Mouse (Mus musculus): Measurements from ENCODE around the gene Kpna7. TPM values are rescaled to one million over a fixed set of nuclear protein-coding genes. Genes with fewer than 3 reads are reported as not detected.
"Not testable (repeated sequence)": the region's sequence is repeated elsewhere in the genome, so short reads cannot be mapped to it uniquely, and the experiment has no call there.

Kpna7 gene
- polyA plus RNA-seq, 1 experiment from 2014 or later = not detected

DNA sequence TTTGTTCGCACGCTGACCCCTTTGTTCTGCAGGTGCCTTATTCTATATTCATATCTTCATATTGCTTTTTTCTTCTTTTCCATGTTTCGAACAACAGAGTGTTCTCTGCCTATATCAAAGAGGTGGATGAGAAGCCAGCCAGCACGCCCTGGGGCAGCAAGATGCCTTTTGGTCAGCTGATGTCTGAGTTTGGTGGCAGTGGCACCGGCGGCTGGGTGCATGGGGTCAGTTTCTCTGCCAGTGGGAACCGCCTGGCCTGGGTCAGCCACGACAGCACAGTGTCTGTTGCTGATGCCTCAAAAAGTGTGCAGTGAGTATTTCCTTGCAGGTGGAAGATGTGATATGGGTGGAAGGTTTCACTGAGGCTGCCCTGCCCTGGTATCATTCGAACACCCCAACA is 17.1 kb upstream of the Kpna7 start:
- Histone ChIP-seq H3K4me3 (no peak overlapping the region), H3K9me3 (no peaks in the 10 kb centered on the region), H3K36me3 (peaks cover 94% of the 10 kb centered on the region), H3K4me1 (no peaks in the 10 kb centered on the region), H3K27ac (no peak overlapping the region), H3K4me2 (replicated peaks) (no peak overlapping the region), H3K9ac (no peak overlapping the region), H3K27me3 (replicated peaks) (no peaks in the 10 kb centered on the region)
- no peak for ATAC-seq (ENCODE audit: low FRiP score, low read depth)
- WGBS = 95% methylated on average over 9 of the region's 9 CpGs

- Histone ChIP-seq H3K27me3 (replicated peaks) (no peaks in the 10 kb centered on the region), H3K9ac (no peak overlapping the region), H3K27ac (no peak overlapping the region), H3K9me3 (no peaks in the 10 kb centered on the region), H3K4me1 (no peaks in the 10 kb centered on the region), H3K36me3 (peaks cover 92% of the 10 kb centered on the region), H3K4me3 (no peak overlapping the region), H3K4me2 (replicated peaks) (no peak overlapping the region)
- 92% methylated on average over 10 of the region's 10 CpGs for WGBS
- ATAC-seq (ENCODE audit: low FRiP score, low read depth) = no peak
Observed at GRCm38 (mm10) chr5:145098340-145098821, 14.6 kb upstream of the Kpna7 start.

GRCm38 (mm10) chr5:145096195-145096594 is 12.4 kb upstream of the Kpna7 start:
- H3K4me2 ChIP-seq (replicated peaks) = no peak overlapping the region
- no peak for ATAC-seq (ENCODE audit: low FRiP score, low read depth)
- no peaks in the 10 kb centered on the region for H3K9me3 ChIP-seq
- H3K27me3 ChIP-seq (replicated peaks) = no peaks in the 10 kb centered on the region
- 88% methylated on average over 4 of the region's 4 CpGs for WGBS
- no peaks in the 10 kb centered on the region for H3K4me1 ChIP-seq
- H3K4me3 ChIP-seq = no peak overlapping the region
- H3K36me3 ChIP-seq = peaks cover 89% of the 10 kb centered on the region
- H3K27ac ChIP-seq = no peak overlapping the region
- no peak overlapping the region for H3K9ac ChIP-seq

GRCm38 (mm10) chr5:145089878-145090277 is 6.0 kb upstream of the Kpna7 start:
- Histone ChIP-seq H3K27me3 (replicated peaks) (no peaks in the 10 kb centered on the region), H3K9ac (no peak overlapping the region), H3K4me2 (replicated peaks) (no peak overlapping the region), H3K27ac (no peak overlapping the region), H3K4me1 (peaks cover 3% of the 10 kb centered on the region; the same call in 1 of the 2 replicates), H3K4me3 (no peak overlapping the region), H3K36me3 (peaks cover 42% of the 10 kb centered on the region), H3K9me3 (no peaks in the 10 kb centered on the region)
- 98% methylated on average over 3 of the region's 3 CpGs for WGBS
- no peak for ATAC-seq (ENCODE audit: low FRiP score, low read depth)

GRCm38 (mm10) chr5:145088186-145088585 is 4.4 kb upstream of the Kpna7 start:
- Histone ChIP-seq H3K4me2 (replicated peaks) (no peak overlapping the region), H3K27ac (no peak overlapping the region), H3K27me3 (replicated peaks) (no peaks in the 10 kb centered on the region), H3K36me3 (peaks cover 28% of the 10 kb centered on the region), H3K9ac (no peak overlapping the region), H3K9me3 (no peaks in the 10 kb centered on the region), H3K4me1 (peaks cover 11% of the 10 kb centered on the region), H3K4me3 (no peak overlapping the region)
- no peak for ATAC-seq (ENCODE audit: low FRiP score, low read depth)
- WGBS = 97% methylated on average over 2 of the region's 2 CpGs

GRCm38 (mm10) chr5:145084822-145085221 is 992 bp upstream of the Kpna7 start:
- Histone ChIP-seq H3K27ac (no peak overlapping the region), H3K36me3 (peaks cover 8% of the 10 kb centered on the region; the same call in 1 of the 2 replicates), H3K4me1 (peaks cover 11% of the 10 kb centered on the region), H3K9me3 (no peaks in the 10 kb centered on the region), H3K4me2 (replicated peaks) (peak overlapping the region; percentile 85), H3K27me3 (replicated peaks) (no peaks in the 10 kb centered on the region), H3K9ac (peak overlapping the region; percentile 90; the same call in 1 of the 2 replicates), H3K4me3 (peak overlapping the region; percentile 78)
- ATAC-seq (ENCODE audit: low FRiP score, low read depth) = no peak
- WGBS = 76% methylated on average over 2 of the region's 2 CpGs

DNA sequence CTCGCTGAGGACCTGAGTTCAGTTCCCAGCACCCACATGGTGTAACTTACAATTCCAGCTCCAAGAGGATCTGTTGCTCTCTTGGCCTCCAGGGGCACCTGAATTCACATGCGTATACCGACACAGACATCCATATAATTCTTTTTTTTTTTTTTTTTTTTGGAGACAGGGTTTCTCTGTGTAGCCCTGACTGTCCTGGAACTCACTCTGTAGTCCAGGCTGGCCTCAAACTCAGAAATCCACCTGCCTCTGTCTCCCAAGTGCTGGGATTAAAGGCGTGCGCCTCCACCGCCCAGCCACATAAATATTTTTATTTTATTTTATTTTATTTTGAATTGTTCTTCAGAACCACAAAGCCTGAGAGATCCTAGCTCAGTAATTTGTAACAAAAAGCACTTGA is 629 bp downstream of the Kpna7 start:
- peak overlapping the region; percentile 28 for H3K27ac ChIP-seq
- not testable (repeated sequence) for H3K27me3 ChIP-seq (replicated peaks); H3K9me3 ChIP-seq; H3K36me3 ChIP-seq
- ATAC-seq (ENCODE audit: low FRiP score, low read depth) = peak; percentile 42
- WGBS = 54% methylated on average over 6 of the region's 6 CpGs
- peaks cover 11% of the 10 kb centered on the region for H3K4me1 ChIP-seq
- peak overlapping the region; percentile 78 for H3K4me3 ChIP-seq
- H3K4me2 ChIP-seq (replicated peaks) = peak overlapping the region; percentile 85
- H3K9ac ChIP-seq = peak overlapping the region; percentile 27; the same call in 1 of the 2 replicates

DNA sequence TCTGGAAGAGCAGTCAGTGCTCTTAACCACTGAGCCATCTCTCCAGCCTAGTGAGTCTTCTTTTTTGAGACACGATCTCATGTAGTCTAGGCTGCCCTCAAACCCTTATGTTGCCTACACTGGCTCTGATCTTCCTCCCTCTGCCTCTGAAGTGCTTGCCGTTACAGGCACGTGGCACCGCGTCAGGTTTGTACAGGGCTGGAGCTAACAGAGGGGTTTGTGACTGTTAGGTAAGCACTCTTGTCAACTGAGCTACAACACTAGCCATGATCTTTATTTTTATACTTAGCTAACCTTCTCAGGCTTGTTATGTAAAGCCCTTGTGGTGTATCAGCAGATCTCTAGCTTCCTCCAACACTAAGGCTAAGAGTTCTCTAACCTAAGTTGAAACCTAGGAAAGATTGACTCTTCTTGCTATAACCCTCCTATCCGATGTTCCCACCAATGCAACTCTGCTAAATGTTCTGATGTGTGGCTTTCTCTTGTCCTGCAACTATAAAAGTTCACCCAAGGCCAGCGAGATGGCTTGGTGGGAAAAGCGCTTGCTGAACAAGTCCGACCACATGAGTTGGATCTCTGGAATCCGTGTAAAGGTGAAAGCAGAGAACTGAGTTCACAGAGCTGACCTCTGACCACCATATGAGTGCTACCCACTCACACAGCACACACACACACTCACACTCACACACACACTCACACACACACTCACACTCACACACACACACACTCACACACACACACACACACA is 1.8 kb downstream of the Kpna7 start:
- Histone ChIP-seq H3K36me3 (0 out of 2 replicates have a peak, but pooled peaks cover 4% of the 10 kb centered on the region), H3K4me1 (peaks cover 11% of the 10 kb centered on the region), H3K27me3 (replicated peaks) (no peaks in the 10 kb centered on the region), H3K27ac (no peak overlapping the region), H3K9me3 (no peaks in the 10 kb centered on the region), H3K9ac (no peak overlapping the region), H3K4me2 (replicated peaks) (no peak overlapping the region), H3K4me3 (no peak overlapping the region)
- 92% methylated on average over 10 of the region's 10 CpGs for WGBS
- no peak for ATAC-seq (ENCODE audit: low FRiP score, low read depth)

DNA sequence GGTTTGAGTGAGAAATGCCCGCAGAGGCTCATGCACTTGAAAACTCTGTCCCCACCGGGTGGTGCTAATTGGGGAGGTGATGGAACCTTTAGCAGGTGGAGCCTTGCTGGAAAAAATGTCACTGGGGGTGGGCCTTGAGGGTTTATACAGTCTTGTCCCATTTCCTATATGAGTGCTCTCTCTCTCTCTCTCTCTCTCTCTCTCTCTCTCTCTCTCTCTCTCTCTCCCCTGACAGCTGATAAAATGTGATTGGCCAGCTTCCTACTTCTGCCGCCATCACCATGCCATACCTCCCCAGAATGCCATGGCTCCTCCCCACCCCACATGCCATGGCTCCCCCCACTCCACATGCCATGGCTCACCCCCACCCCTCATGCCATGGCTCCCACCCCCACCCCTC is 8.7 kb downstream of the Kpna7 start:
- WGBS = 71% methylated on average over 3 of the region's 3 CpGs
- H3K9me3 ChIP-seq = no peaks in the 10 kb centered on the region
- no peak overlapping the region for H3K27ac ChIP-seq
- no peak overlapping the region for H3K4me2 ChIP-seq (replicated peaks)
- no peaks in the 10 kb centered on the region for H3K36me3 ChIP-seq
- no peaks in the 10 kb centered on the region for H3K27me3 ChIP-seq (replicated peaks)
- H3K9ac ChIP-seq = no peak overlapping the region
- no peak for ATAC-seq (ENCODE audit: low FRiP score, low read depth)
- H3K4me3 ChIP-seq = no peak overlapping the region
- H3K4me1 ChIP-seq = no peaks in the 10 kb centered on the region

DNA sequence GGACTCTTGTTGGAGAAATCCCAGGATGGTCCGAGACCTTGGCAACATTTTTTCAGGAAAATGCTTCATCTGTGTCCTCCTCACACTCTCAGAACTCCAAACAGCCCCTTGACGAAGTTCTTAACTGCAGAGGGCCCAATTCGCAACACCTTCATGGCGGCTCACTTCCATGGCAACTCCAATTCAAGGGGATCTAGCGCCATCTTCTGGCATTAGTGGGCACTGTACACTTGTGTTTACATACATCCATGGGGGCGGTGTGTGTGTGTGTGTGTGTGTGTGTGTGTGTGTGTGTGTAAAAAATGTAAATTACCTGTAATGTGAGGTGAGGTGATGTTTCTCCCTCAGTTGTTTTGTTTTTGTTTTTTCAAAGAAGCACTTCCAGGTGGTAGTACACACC is 12.5 kb downstream of the Kpna7 start:
- WGBS = 48% methylated on average over 6 of the region's 6 CpGs
- Histone ChIP-seq H3K9ac (no peak overlapping the region), H3K4me1 (no peaks in the 10 kb centered on the region), H3K9me3 (no peaks in the 10 kb centered on the region), H3K4me3 (no peak overlapping the region), H3K36me3 (no peaks in the 10 kb centered on the region), H3K27ac (no peak overlapping the region), H3K27me3 (replicated peaks) (no peaks in the 10 kb centered on the region), H3K4me2 (replicated peaks) (no peak overlapping the region)
- ATAC-seq (ENCODE audit: low FRiP score, low read depth) = no peak

DNA sequence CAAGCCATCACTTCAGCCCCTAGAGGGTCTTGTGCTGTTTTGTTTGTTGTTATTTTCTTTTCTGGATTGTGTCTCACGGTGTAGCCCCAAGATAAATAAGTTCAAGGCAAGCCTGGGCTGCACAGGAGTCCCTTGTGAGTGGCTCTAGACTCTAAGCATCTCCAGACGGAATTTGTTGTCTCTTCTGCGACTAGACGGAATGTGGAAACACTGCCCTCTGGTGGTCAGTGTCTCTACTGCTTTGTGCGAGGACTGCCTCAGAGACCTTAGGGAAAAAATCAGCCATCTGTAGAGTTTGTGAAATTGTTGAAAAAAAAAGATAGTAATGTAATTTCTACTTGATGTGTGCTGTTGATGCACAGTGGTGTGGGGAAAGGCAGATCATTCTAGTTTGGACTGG is 14.1 kb downstream of the Kpna7 start:
- Histone ChIP-seq H3K27me3 (replicated peaks) (no peaks in the 10 kb centered on the region), H3K9me3 (no peaks in the 10 kb centered on the region), H3K4me3 (no peak overlapping the region), H3K36me3 (no peaks in the 10 kb centered on the region), H3K9ac (no peak overlapping the region), H3K4me2 (replicated peaks) (no peak overlapping the region), H3K27ac (no peak overlapping the region), H3K4me1 (no peaks in the 10 kb centered on the region)
- under 1% methylated on average over 5 of the region's 5 CpGs for WGBS
- ATAC-seq (ENCODE audit: low FRiP score, low read depth) = no peak

GRCm38 (mm10) chr5:145068863-145069262 is 15.0 kb downstream of the Kpna7 start:
- no peak overlapping the region for H3K4me2 ChIP-seq (replicated peaks)
- H3K36me3 ChIP-seq = no peaks in the 10 kb centered on the region
- WGBS = 72% methylated on average over 3 of the region's 3 CpGs
- no peaks in the 10 kb centered on the region for H3K9me3 ChIP-seq
- H3K9ac ChIP-seq = no peak overlapping the region
- H3K4me3 ChIP-seq = no peak overlapping the region
- no peaks in the 10 kb centered on the region for H3K4me1 ChIP-seq
- no peaks in the 10 kb centered on the region for H3K27me3 ChIP-seq (replicated peaks)
- ATAC-seq (ENCODE audit: low FRiP score, low read depth) = no peak
- no peak overlapping the region for H3K27ac ChIP-seq

GRCm38 (mm10) chr5:145064765-145065340 is 19.0 kb downstream of the Kpna7 start:
- H3K27ac ChIP-seq = no peak overlapping the region
- H3K4me3 ChIP-seq = no peak overlapping the region
- H3K36me3 ChIP-seq = no peaks in the 10 kb centered on the region
- no peak for ATAC-seq (ENCODE audit: low FRiP score, low read depth)
- no peaks in the 10 kb centered on the region for H3K9me3 ChIP-seq
- no peaks in the 10 kb centered on the region for H3K4me1 ChIP-seq
- H3K27me3 ChIP-seq (replicated peaks) = no peaks in the 10 kb centered on the region
- no peak overlapping the region for H3K9ac ChIP-seq
- no peak overlapping the region for H3K4me2 ChIP-seq (replicated peaks)
- 94% methylated on average over 1 of the region's 1 CpGs for WGBS

Measured in neural tube, embryonic 12.5 days (tissue).